Mouse (Mus musculus): ENCODE measurements around the gene Klhl21.
"Not testable (repeated sequence)": the region's sequence is repeated elsewhere in the genome, so short reads cannot be mapped to it uniquely, and the experiment has no call there.

The Klhl21 gene

GRCm38 (mm10) chr4:152026751-152027508 lies 18.3 kb downstream of the Klhl21 start:
- DNase-seq, result peak; percentile 35 to 51

- peak; percentile 98 to 99 for DNase-seq
Measured at GRCm38 (mm10) chr4:152027524-152027923, 18.9 kb downstream of the Klhl21 start, which contains the start of gene Zbtb48. Gene Zbtb48, minus strand, starts transcription at chr4:152027671.

DNA sequence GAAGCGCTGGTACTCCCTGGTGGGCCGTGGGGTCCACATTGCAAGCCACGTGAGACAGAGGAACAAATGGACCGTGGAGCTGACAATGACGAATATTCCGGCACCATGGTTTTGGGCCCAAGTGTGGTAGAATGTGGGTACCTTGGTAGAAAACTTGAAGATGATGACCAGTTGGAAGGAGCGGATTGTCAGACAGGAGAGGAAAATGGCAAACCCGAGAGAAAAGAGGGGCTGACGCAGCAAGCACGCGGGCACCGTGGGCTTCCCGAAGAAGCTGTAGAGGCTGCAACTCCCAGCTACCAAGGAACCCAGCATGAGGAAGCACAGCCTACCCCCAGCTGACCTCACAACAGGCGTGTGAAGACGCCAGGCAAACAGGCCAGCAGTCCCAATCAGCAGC lies 19.9 kb downstream of the Klhl21 start:
- DNase-seq, result no peak

DNA sequence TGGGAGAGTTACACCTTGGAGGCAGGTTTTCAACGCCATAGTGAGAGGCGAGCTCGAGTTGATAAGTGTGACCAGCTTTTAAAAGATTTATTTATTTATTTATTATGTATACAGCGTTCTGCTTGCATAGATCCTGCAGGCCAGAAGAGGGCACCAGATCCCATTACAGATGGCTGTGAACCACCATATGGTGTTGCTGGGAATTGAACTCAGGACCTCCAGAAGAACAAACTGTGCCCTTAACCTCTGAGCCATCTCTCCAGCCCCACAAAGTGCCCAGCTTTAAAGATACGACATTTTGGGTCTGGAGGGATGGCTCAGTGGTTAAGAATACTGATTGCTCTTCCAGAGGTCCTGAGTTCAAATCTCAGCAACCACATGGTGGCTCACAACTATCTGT lies 20.5 kb downstream of the Klhl21 start:
- DNase-seq, result no peak

DNA sequence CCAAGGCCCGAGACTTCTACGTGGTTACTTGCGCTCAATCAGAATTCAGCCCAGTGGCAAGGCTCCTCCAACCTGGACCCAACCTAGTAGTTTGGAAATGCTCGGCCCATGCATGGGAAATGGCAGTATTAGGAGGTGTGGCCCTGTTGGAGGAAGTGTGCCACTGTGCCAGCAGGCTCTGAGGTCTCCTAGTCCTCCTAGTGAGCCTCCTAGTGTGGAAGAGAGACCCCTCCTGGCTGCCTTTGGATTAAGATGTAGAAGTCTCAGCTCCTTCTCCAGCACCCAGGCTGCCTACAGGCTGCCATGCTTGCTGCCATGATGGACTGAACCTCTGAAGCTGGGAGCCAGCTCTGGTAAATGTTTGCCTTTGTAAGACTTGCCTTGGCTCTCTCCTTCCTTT lies 21.4 kb downstream of the Klhl21 start:
- no peak for DNase-seq

DNA sequence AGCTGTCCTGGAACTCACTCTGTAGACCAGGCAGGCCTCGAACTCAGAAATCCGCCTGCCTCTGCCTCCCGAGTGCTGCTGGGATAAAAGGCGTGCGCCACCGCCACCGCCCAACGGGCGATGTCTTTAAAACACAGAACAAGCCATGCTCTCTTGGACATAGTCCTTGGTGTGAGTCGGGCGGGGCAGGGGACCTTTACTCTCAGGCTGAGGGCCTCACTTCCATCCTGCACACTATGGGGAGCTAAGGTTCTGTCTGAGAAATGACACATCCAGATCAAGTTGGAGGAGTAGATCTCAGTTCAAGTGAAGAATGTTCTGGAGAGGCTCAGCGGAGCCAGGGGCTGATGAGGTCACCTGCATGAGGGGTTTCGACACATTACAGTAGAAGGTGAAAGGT lies 24.3 kb downstream of the Klhl21 start:
- no peak for DNase-seq

- not testable (repeated sequence) for DNase-seq
Measured at GRCm38 (mm10) chr4:152036464-152036863, 27.9 kb downstream of the Klhl21 start.

DNA sequence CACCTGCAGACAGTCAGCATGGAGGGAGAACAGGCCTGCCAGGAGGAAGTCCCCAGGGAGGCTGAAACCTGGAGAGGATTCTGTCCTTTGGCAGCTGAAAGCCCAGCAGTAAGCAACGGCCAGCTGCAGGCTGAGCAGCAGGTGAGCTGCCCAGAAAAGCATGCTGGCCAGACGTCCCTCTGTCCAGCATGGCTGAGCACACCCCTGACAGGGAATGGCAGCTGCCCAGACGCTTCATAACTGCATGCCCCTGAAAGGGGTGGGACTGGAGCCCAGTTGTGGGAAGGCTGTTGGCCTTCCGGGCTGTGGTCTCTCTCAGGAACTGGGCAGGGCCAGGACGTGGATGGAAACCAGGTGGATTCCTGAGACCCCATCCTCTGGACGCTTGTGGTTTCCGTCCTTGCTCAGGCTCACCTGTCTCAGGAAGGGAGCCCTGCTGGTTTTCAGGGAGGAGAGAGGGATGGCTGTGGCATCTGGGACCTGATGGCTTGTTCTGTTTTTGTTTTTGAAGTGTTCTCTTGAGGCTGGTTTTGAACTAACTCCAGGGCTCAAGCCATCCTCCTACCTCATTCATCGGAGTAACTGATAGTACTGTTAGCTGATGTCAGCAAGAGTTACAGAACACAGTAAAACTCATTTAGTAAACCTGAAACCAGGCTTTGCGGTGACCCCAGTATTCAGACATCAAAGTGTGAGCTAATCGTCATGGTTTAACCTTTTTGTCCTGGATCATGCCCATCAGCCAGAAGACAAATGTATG lies 29.8 kb downstream of the Klhl21 start, which contains the start of gene Tas1r1:
TSS of gene Tas1r1 (minus strand) at position 344 of the 760 bp plus-strand sequence.
- no peak for DNase-seq

GRCm38 (mm10) chr4:152038985-152039830 lies 30.6 kb downstream of the Klhl21 start, which contains the start of gene Nol9:
Gene Nol9, plus strand, starts transcription at chr4:152039321.
- DNase-seq, result peak; percentile 90 to 93

DNA sequence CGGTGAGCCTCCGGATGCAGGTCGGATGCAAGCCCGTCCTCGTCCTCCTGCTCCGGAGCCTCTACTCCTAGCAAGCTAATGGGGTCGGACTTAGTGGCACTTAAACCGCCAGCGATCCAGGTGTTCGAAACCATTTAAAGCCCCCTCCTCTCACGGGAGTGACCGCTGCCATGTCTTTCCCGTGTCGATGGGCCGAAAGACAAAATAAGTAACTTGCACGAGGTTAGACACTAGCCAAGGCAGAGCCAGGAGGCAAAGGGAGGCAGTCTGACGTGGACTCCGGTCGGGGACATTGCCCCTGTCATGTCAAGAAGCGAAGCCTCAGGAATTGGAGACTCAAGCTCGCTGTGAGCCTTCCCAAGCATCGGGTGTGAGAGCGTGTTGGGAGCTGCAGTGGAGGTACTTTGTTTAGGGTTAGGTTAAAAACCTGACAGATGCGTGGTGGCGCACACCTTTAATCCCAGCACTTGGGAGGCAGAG lies 31.3 kb downstream of the Klhl21 start:
- no peak for DNase-seq

- no peak for DNase-seq
Measured at GRCm38 (mm10) chr4:152041924-152042641, 33.5 kb downstream of the Klhl21 start.

DNA sequence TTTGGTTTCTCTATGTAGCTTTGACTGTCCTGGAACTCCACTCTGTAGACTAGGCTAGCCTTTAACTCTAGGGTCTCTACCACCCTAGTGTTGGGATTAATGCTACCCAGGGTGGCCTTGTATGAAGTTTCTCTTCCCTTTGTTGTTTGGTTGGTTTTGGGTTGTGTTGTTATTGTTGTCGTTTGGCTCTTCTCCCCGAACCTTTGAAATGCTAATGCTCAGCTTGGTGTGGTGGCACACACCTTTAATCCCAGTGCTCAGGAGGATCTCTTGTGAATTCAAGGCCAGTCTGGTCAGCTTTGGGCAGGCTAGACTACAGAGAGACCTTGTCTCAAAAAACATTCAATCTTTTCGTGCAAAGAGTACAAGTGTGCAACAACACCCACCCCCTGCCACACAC lies 34.6 kb downstream of the Klhl21 start:
- DNase-seq, result no peak

DNA sequence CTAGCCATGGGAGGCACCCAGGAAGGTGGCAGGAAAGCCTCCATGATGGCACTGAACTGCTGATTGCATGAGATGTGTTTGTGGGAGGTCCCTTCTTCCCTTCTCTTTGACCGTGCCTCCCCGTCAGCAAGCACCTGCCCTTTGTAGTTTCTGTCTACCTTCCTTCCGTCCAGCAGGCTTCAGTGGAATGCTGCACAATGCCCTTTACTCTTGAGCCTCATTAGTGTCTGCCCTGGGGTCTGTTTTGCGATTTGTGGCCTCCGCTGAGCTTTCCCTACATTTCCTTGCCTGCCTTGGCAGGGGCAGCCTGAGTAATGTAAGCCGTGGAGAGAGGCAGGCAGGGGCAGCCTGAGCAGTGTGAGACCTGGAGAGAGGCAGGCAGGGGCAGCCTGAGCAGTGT lies 36.0 kb downstream of the Klhl21 start:
- DNase-seq, result no peak

- no peak for DNase-seq
Measured at GRCm38 (mm10) chr4:152062390-152063110, 53.9 kb downstream of the Klhl21 start.

DNA sequence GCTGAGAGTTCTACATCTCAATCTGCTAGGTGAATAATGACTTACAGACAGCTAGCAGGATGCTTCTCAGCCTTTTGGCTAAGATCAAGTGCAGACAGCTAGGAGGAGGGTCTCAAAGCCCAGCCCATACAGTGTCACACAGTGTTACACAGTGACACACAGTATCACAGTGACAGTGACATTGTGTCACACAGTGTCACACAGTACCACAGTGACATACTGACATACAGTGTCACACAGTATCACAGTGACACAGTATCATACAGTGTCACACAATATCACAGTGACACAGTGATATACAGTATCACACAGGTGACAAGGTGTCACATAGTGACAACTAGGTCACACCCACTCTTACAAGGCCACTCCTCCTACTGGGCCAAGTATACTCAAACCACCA lies 58.7 kb downstream of the Klhl21 start:
- no peak for DNase-seq

Data from lung, adult 18-20 months (tissue).